Mouse (Mus musculus) monocyte, adult 5-6 weeks (primary cell): ENCODE results near the gene Cacna1h. TPM values are rescaled to one million over a fixed set of nuclear protein-coding genes. Genes with fewer than 3 reads are reported as not detected.

Experiments used
- ATAC-seq: fragments of 153-309, 156-312 bp; replicated peaks from 2 replicates; pipeline ENCODE4 v1.8.0; 2017; ENCODE audit warnings: mild to moderate bottlenecking; ENCODE audit not compliant: low TSS enrichment, insufficient number of reproducible peaks, severe bottlenecking, poor library complexity, low FRiP score
- total RNA-seq: library from RNA; stranded (forward); fragments of 200-1000, 200-491, 200-594 nt; gene quantifications from 3 replicates; pipeline ENCODE4 v1.2.3, GENCODE M21; 2017

The Cacna1h gene
- 0.48 to 0.97 TPM in 2 of 3 replicates, not detected in the other for total RNA-seq

- no peak for ATAC-seq
These were observed at the start of gene Cacna1h for GRCm38 (mm10) chr17:25433617-25434606. TSS of gene Cacna1h (minus strand) at chr17:25433783.

GRCm38 (mm10) chr17:25482092-25482491, 48.5 kb upstream of the Cacna1h start:
- no peak for ATAC-seq

- no peak for ATAC-seq
These were observed 47.2 kb upstream of the Cacna1h start for GRCm38 (mm10) chr17:25480820-25481219.

GRCm38 (mm10) chr17:25480152-25480551, 46.6 kb upstream of the Cacna1h start:
- no peak for ATAC-seq

GRCm38 (mm10) chr17:25475946-25476744, 42.6 kb upstream of the Cacna1h start:
- no peak for ATAC-seq

- peak; percentile 79 for ATAC-seq
These were observed 40.9 kb upstream of the Cacna1h start for GRCm38 (mm10) chr17:25474330-25475077.

- no peak for ATAC-seq
These were observed 38.5 kb upstream of the Cacna1h start for GRCm38 (mm10) chr17:25472044-25472443.

- ATAC-seq, result no peak
These were observed 37.8 kb upstream of the Cacna1h start for GRCm38 (mm10) chr17:25471418-25471817.

GRCm38 (mm10) chr17:25469798-25470197, 36.2 kb upstream of the Cacna1h start:
- ATAC-seq, result no peak

- ATAC-seq, result no peak
These were observed 34.7 kb upstream of the Cacna1h start for GRCm38 (mm10) chr17:25468301-25468700.

GRCm38 (mm10) chr17:25467781-25468180, 34.2 kb upstream of the Cacna1h start:
- ATAC-seq, result no peak

GRCm38 (mm10) chr17:25466257-25466656, 32.7 kb upstream of the Cacna1h start:
- ATAC-seq, result no peak

- ATAC-seq, result no peak
These were observed 30.5 kb upstream of the Cacna1h start for GRCm38 (mm10) chr17:25464091-25464490.

- no peak for ATAC-seq
These were observed 29.9 kb upstream of the Cacna1h start for GRCm38 (mm10) chr17:25463326-25463945.

- ATAC-seq, result no peak
These were observed 28.8 kb upstream of the Cacna1h start for GRCm38 (mm10) chr17:25462236-25462875.

- ATAC-seq, result no peak
These were observed 23.0 kb upstream of the Cacna1h start for GRCm38 (mm10) chr17:25456540-25456939.

GRCm38 (mm10) chr17:25454272-25454671, 20.7 kb upstream of the Cacna1h start, which contains the start of gene Tekt4:
TSS of gene Tekt4 (plus strand) at chr17:25454615.
- ATAC-seq, result no peak
